Mouse (Mus musculus) brain, embryonic 14.5 days (tissue): ENCODE measurements around the gene Gm7534. TPM values are rescaled to one million over a fixed set of nuclear protein-coding genes. Genes with fewer than 3 reads are reported as not detected.
"Not testable (repeated sequence)": the region's sequence is repeated elsewhere in the genome, so short reads cannot be mapped to it uniquely, and the experiment has no call there.

ENCODE experiments used
- DNase-seq: peaks from one replicate; pipeline ENCODE4 v3.0.0-alpha.2; 2011; ENCODE audit warnings: low read depth
- CTCF ChIP-seq: fragments of 200-500 bp; IDR thresholded peaks from 2 replicates; pipeline ENCODE4 v1.5.1; 2012; ENCODE audit warnings: inconsistent platforms, mild to moderate bottlenecking, moderate library complexity, borderline replicate concordance; ENCODE audit not compliant: insufficient read depth, insufficient read length; ENCODE audit errors: extremely low read depth
- POLR2A ChIP-seq: fragments of 200-500 bp; IDR thresholded peaks from 2 replicates; pipeline ENCODE4 v1.6.1; 2012; ENCODE audit warnings: mild to moderate bottlenecking, inconsistent platforms, borderline replicate concordance; ENCODE audit not compliant: poor library complexity, insufficient read depth, insufficient read length, severe bottlenecking; ENCODE audit errors: extremely low read depth
- polyA plus RNA-seq: library from polyadenylated mRNA; depleted of rRNA; stranded (reverse); fragments of >200 nt; gene quantifications from 2 replicates; pipeline ENCODE4 v1.2.3, GENCODE M21; 2012; rRNA removed

Gm7534 gene
- polyA plus RNA-seq, 1 experiment, result not detected

DNA sequence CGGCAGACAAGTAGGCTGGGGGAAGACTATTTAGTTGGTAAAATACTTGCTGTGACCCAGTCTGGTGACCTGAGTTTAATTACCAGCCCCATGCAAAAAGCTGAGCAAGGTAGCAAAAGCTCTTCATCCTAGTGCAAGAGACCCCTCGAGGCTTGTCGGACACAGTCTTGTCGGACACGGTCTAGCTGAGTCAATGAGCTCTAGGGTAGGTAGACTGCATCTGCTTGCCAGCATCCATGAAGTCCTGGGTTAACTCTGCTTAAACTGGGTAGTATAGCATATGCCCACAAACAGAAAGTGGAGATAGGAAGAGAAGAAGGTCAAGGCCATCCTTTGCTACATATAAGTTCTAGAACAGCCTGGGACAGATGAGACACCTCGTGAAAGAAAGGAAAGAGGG, 44.0 kb downstream of the Gm7534 start:
- TF ChIP-seq POLR2A, result no peak
- no peak for TF ChIP-seq CTCF
- no peak for DNase-seq

DNA sequence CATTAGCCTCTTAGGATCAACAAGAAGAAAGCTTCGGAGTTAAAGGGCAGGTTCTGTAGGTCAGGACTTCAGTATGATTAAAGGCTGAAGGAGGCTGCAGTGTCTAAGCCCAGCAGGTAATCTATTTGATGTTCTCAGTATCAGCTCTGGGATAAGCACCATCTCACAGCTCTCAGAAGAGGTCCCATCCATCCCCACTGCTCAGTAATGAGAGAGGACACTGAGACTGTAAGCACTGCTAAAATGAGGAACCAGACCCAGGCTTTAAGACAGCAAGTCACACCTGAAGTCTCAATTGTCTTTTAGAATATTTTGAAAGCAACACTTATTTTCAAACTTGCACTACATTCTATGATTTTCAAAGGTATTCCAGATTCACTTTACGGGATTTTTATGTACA, 45.2 kb downstream of the Gm7534 start:
- DNase-seq, result peak; percentile 4
- TF ChIP-seq POLR2A, result no peak
- TF ChIP-seq CTCF, result no peak

DNA sequence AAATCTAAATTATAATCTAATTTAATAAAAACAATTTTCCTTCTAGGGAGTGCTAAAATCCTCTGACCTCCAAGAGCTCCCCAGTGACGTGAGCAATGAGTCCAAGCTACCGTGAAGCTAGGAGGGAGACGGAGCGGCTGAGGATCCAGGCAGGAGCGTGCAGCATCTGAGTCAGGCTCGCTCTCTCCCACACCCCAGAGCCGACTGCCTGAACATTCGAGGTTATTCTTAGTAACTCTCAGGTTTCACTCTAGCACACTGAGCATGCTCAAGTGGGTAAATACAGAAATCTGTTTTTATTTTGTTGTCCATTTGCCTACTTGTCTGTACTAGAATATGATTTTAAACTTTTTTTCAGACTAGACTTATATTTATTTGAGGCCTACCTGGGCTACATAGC, 46.1 kb downstream of the Gm7534 start:
- DNase-seq, result no peak
- TF ChIP-seq POLR2A, result no peak
- TF ChIP-seq CTCF, result no peak

DNA sequence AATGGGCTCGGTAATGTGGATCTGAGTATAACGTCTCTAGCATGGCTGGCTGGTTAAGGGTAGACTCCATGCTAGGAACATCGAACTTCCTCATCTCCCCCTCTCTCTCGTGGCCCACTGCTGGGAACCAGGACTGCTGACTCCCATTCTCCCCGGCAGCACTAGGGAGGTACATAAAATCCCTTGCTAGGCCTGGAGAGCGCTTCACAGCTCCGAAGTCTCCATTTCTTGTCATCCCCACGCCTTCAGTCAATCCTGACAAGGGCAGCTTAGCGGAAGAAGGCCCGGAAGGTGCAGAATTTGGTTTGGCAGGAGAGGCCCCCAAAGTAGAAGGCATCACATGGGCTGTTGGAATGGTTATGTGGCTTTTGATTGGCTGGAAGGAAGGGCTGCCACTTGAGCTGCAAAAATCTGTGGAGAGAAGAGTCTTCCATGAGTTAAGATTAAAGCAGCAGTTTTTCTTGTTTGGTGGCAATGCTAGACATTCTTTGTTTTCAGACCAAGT, 46.8 kb downstream of the Gm7534 start:
- DNase-seq, result no peak
- TF ChIP-seq POLR2A (no peak), CTCF (no peak)

DNA sequence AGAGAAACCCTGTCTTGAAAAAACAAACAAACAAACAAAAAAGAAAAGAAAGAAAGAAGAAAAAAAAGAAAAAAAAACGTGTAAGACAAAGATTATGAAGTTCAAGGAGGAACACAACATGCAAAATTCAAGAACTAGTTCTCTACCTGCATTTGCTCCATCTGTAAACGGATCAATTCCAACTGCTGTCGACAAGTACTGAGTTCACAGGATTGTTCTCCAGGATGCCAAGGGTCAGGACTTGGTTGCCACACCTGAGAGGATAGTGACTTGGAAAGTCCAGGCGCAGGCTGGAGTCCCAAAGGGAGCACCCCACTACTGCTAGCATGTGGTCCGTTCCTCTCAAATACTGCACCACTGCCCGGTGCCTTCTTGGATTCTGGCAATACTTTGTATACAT, 47.3 kb downstream of the Gm7534 start:
- DNase-seq, result no peak
- TF ChIP-seq POLR2A (no peak), CTCF (no peak)

DNA sequence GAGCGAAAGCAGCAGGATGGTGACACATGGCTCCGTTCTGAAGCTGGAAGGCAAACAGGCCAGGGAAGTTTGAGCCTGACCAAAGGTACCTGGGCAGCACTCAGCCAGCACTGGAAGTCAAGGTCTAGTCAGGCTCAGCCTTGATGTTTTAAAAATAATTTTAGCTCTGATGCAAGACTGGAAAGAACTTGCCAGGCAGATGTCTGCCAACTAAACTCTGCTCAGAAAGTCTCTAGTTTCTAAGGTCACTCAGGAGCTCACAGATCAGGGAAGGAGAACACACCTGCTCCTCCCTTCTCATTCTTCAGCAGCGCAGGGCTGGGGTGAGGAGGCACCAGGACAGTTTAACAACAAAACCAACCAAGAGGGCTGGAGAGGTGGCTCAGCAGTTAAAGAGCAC, 48.5 kb downstream of the Gm7534 start:
- TF ChIP-seq POLR2A (no peak), CTCF (no peak)

DNA sequence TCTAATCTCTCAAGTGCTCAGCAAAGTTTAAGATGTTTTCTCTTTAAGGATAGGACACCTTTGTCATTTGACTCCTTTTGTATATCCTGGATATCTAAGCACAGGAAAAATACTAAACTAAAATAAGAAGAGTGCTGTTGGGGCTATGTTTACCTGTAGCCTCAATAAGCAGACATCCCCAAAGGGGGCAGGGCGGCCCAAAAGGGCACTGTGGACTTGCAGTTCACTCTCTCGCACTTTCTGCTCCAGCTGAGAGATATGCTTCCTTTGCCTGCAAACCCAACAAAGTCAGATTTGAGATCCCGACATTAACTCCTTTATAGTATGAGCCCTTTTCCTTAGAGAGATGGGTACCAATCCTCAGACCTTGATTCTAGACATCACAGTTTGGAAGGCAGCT, 49.1 kb downstream of the Gm7534 start:
- TF ChIP-seq CTCF (no peak), POLR2A (no peak)

More for the DNA sequence above, 48.5 kb downstream of the Gm7534 start:
- no peak for DNase-seq

DNA sequence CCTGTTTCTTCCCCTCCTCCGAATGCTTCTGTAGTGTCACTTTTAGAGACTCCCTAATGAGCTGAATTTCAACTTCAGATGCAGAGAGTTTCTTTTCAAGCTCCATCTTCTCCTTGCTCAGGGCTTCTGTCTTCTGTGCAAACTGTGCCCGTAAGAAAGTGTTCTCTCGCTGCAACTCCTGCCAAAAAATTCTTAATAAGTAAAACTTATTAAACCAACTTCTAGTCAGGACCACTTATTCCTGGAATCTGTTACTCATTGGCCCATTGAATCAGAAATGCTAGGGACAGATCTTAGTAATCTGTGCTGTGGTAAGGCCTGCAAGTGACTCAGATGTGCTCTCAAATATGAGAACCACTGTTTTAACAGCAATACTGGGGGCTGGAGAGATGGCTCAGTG, 50.7 kb downstream of the Gm7534 start:
- no peak for DNase-seq
- TF ChIP-seq POLR2A, result no peak
- TF ChIP-seq CTCF, result no peak

More for the DNA sequence above, 49.1 kb downstream of the Gm7534 start:
- no peak for DNase-seq

DNA sequence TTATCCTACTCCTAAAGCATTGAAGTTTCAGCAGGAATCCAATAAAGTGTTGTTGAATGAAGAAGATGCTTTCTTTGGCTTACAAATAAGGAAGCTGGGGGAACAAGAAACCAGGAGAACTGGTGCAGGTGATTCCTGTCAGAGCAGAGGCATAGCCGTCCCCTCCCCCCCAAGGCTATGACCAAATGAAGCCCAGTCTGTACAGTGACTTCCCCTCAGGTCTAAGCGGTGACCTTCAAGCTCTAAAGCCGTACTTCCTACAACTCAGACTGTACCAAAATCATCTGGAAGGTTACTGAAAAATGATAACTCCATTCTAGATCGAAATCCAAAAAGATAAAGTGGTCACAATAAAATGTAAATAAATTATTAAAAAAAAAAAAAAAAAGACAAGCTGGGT, 53.4 kb downstream of the Gm7534 start:
- DNase-seq, result no peak
- TF ChIP-seq CTCF (no peak), POLR2A (no peak)

DNA sequence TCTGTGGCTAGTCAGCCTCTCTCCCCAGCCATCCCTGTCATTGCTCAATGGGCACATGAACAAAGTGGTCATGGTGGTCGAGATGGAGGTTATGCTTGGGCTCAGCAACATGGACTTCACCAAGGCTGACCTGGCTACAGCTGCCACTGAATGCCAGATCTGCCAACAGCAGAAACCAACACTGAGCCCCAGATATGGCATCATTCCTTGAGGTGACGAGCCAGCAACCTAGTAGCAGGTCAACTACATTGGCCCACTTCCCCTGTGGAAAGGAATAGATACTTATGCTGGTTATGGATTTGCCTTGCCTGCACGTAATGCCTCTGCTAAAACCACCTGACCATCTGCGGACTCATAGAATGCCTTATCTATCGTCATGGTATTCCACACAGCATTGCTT, 58.5 kb downstream of the Gm7534 start:
- DNase-seq, result not testable (repeated sequence)

Other genes with a start within 250 kb of the Gm7534 start
- 528 and 637 TPM in 2 replicates for gene Hmgn2, start 234.4 kb downstream of the Gm7534 start, polyA plus RNA-seq
- gene Dhdds, start 202.1 kb downstream of the Gm7534 start, polyA plus RNA-seq, result 47.0 and 56.1 TPM in 2 replicates
- gene Lin28a, start 184.2 kb downstream of the Gm7534 start, polyA plus RNA-seq, result 0.34 TPM in 2 replicates
- not detected in 2 replicates for gene Zfp683, start 149.2 kb downstream of the Gm7534 start, polyA plus RNA-seq
- 2.0 and 2.3 TPM in 2 replicates for gene Crybg2, start 142.2 kb downstream of the Gm7534 start, polyA plus RNA-seq
- 2.3 and 2.5 TPM in 2 replicates for gene Cd52, start 107.9 kb downstream of the Gm7534 start, polyA plus RNA-seq
- gene Ubxn11, start 100.4 kb downstream of the Gm7534 start, polyA plus RNA-seq, result 25.1 and 28.4 TPM in 2 replicates
- 240 and 300 TPM in 2 replicates for gene Sh3bgrl3, start 74.2 kb downstream of the Gm7534 start, polyA plus RNA-seq
- gene Cep85, start 15.9 kb downstream of the Gm7534 start, polyA plus RNA-seq, result 22.0 and 24.7 TPM in 2 replicates
- gene Catsper4, start 24.4 kb upstream of the Gm7534 start, polyA plus RNA-seq, result not detected in 2 replicates
- gene Cnksr1, start 35.4 kb upstream of the Gm7534 start, polyA plus RNA-seq, result 0.30 and 0.34 TPM in 2 replicates
- not detected in 2 replicates for gene E130218I03Rik, start 40.7 kb upstream of the Gm7534 start, polyA plus RNA-seq
- gene Zfp593, start 42.6 kb upstream of the Gm7534 start, polyA plus RNA-seq, result 14.5 and 19.0 TPM in 2 replicates
- 0.33 and 0.64 TPM in 2 replicates for gene Gm30191, start 43.9 kb upstream of the Gm7534 start, polyA plus RNA-seq
- 16.5 and 16.6 TPM in 2 replicates for gene Grrp1, start 51.1 kb upstream of the Gm7534 start, polyA plus RNA-seq
- gene Pdik1l, start 84.9 kb upstream of the Gm7534 start, polyA plus RNA-seq, result 18.8 and 20.7 TPM in 2 replicates
- gene Trim63, start 112.1 kb upstream of the Gm7534 start, polyA plus RNA-seq, result 0.13 and 0.33 TPM in 2 replicates
- gene Slc30a2, start 140.2 kb upstream of the Gm7534 start, polyA plus RNA-seq, result 0.05 TPM in 1 of 2 replicates, not detected in the other
- 0.32 and 0.40 TPM in 2 replicates for gene Extl1, start 180.8 kb upstream of the Gm7534 start, polyA plus RNA-seq
- gene Pafah2, start 193.3 kb upstream of the Gm7534 start, polyA plus RNA-seq, result 14.0 and 14.6 TPM in 2 replicates